Mouse (Mus musculus) spleen, postnatal 36 days (tissue): Measurements from ENCODE around the gene Igdcc4.
"Not testable (repeated sequence)": the region's sequence is repeated elsewhere in the genome, so short reads cannot be mapped to it uniquely, and the experiment has no call there.

Experiments
- DNase-seq, 2 experiments: peaks; one replicate each; pipeline ENCODE4 v3.0.0; 2022; ENCODE audit warnings: low spot score in 2 of 2, mixed read lengths in 1 of 2

Igdcc4 gene

DNA sequence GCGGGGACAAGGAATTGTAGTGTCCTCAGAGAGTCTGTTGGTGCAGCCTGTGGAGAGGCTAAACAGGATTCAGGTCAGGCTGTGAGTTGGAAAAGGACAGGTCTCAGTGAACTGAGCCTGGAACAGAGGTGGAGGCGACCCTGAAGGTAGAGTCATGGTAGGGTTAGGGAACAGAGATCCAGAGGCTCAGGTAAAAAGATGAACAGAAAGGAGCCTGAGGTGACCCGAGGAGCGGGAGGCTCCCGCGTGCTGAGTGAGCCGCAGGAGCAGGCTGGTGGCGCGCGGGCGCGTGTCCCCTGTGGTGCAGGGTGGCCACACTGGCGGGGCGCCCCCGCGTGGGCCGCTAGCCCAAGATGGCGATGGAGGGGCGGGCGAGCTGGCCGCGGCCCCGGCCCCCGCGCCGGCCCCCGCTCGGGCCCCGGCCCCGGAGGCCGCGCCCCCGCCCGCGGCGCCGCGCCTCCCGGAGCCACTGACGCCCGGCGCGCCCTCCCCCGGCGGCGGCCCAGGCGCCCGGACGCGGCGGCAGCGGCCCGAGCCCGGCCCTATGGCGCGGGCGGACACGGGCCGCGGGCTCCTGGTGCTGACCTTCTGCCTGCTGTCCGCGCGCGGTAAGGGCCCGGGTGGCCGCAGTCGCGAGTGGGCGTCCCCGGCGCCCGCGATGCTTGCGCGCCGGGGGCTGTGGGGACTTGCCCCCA, at the start of gene Igdcc4:
Igdcc4 (plus strand) TSS at position 496 of the 695 bp plus-strand sequence.
- DNase-seq: no peak

- no peak for DNase-seq
These were observed 37.0 kb upstream of the Igdcc4 start for GRCm38 (mm10) chr9:65064251-65064650.

GRCm38 (mm10) chr9:65070587-65070986, 30.7 kb upstream of the Igdcc4 start:
- peak in 1 of 2 experiments; percentile 21 for DNase-seq

GRCm38 (mm10) chr9:65073555-65073954, 27.7 kb upstream of the Igdcc4 start:
- DNase-seq: peak; percentile 23 to 37

- DNase-seq: peak; percentile 8 to 22
These were observed 27.0 kb upstream of the Igdcc4 start for GRCm38 (mm10) chr9:65074251-65074650.

DNA sequence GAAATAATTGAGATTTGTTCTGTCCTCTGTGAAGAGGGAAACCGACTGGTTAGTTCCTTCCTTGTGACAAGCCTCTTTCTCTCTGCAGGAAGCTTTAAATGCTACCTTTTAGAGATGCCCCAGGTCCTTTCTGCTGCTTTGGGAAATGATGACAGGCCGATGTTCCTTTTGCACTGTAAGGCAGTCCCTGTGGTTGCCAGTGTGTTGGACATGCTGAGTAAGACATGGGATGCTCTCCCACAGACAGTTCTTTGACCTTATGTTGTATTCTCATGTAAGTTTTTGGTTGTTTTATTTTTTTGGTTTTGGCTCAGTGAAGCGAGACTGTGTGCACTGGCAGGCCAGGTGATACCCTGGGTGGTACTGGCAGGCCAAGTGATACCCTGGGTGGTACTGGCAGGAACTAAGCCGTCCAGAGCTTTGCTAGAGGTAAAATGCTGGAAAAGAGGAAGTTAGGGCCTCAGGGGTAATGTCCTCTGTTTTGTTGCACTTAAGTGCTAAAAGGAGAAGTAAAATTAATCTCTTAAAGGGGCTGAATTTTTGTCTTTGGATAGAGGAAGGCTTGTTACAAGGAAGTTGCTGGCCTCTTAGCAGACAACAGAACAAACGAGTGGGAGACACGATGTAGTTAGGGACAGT, 26.3 kb upstream of the Igdcc4 start:
- DNase-seq: peak; percentile 74 to 79

DNA sequence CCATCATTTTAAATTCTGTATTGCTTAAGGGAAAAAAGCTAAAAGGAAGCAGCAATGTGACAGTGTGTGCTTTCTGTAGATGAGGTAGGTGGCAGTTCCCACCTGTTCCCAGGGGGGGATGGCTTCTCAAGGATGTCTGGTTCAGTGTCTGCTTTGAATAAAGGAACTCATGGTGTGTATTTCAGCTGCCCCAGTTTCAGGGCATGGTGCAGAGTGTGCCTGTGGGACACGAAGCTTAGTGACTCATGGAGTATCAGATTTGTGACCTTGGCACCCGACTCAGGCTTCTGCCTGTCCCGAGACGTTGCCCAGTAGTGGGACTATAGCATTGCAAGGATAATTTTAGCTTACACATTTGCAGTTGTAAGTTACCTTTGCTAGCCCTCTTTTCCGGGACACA, 23.8 kb upstream of the Igdcc4 start:
- DNase-seq: peak; percentile 42 to 52

DNA sequence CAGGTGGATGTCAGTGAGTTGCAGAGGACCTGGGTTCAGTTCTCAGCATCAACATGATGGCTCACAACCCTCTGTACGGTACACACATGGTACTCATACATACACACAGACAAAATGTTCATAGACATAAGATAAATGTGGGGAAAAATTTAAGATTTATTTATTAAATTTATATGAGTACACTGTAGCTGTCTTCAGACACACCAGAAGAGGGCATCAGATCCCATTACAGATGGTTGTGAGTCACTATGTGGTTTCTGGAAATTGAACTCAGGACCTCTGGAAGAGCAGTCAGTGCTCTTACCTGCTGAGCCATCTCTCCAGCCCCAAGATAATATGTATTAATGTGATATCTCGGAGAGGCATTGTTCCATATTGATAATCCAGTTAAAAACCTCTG, 21.1 kb upstream of the Igdcc4 start:
- DNase-seq: not testable (repeated sequence)

- no peak for DNase-seq
These were observed 18.1 kb upstream of the Igdcc4 start for GRCm38 (mm10) chr9:65083075-65083765.

- no peak for DNase-seq
These were observed 17.0 kb upstream of the Igdcc4 start for GRCm38 (mm10) chr9:65084198-65084807.

- DNase-seq: no peak
These were observed 16.0 kb upstream of the Igdcc4 start for GRCm38 (mm10) chr9:65085270-65085669.

- DNase-seq: no peak
These were observed 14.5 kb upstream of the Igdcc4 start for GRCm38 (mm10) chr9:65086801-65087200.

DNA sequence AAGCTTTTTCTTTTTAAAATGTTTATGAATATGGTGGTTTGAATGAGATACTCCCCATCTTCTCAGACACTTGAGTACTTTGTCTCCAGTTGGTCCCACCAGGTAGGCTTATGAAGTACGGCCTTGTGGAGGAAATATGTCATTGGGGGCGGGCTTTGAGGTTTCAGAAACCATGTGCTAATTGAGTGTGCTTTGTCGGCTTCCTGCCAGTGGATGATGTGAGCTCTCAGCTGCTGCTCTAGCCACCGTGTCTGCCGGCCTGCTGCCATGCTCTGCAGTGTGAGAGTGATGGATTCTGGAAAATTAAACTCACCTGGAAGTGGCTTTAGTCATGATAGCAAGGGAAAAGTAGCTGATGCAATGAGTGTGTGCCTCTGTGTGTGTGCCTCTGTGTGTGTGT, 13.8 kb upstream of the Igdcc4 start:
- DNase-seq: peak; percentile 57

- no peak for DNase-seq
These were observed 7.0 kb upstream of the Igdcc4 start for GRCm38 (mm10) chr9:65094237-65094636.

- DNase-seq: no peak
These were observed 545 bp downstream of the Igdcc4 start for GRCm38 (mm10) chr9:65101686-65102376.

GRCm38 (mm10) chr9:65102377-65103172, 1.3 kb downstream of the Igdcc4 start:
- no peak for DNase-seq

DNA sequence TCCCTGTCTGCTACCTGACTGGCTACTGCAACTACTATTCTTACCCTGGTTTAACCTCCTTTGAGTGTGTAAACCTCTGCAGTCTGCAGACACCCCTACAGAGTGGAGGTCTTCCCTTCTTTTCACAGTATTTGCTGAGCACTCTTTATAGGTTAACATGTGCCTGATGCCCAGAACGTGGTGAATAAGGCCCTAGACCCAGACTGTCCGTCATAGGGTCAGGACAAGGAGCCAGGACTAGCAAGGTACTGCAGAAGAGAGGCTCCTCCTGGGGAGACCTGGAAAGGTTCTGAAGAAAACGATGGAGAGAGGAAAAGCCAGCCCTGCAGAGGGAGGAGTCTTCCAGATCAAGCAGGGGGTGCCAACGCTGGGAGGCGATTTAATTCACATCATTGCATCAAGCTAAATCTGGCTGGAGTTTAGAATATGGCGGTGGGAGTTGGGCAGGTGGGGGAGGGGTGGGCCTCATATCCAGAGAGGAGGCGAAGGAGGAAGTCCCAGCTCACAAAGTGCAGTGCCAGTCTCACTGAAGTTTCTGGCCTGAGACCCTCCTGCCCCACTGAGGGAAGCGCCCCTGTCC, 2.0 kb downstream of the Igdcc4 start:
- DNase-seq: no peak

DNA sequence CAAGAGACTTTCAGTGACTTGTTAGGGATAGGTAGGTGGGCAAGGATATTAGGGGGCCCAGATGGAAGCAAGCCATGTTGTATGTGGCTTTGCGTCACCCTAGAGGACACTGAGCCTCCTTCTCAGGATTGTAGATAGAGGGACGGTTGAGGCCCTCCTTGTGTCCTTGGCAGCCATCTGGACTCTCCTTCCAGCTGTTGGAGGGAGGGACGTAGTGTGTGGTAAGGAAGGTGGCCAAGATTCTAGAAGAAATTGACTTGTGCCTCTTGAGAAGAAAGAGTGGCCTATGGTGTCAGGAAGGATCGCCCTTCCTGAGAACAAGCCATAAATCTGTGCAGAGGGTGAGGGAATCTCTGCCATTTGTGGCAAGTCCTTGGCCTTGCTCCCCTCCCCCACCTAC, 5.5 kb downstream of the Igdcc4 start:
- no peak for DNase-seq

- DNase-seq: no peak
These were observed 6.6 kb downstream of the Igdcc4 start for GRCm38 (mm10) chr9:65107893-65108292.
